Mouse (Mus musculus): ENCODE data around the gene Nek9.
A peak's percentile ranks its signal among the peaks of the same experiment; 100 is the strongest.

Nek9 gene

GRCm38 (mm10) chr12:85348338-85348737 lies 9.2 kb upstream of the Nek9 start:
- DNase-seq (ENCODE audit: extremely low read depth, insufficient read length, low spot score) = no peak

DNA sequence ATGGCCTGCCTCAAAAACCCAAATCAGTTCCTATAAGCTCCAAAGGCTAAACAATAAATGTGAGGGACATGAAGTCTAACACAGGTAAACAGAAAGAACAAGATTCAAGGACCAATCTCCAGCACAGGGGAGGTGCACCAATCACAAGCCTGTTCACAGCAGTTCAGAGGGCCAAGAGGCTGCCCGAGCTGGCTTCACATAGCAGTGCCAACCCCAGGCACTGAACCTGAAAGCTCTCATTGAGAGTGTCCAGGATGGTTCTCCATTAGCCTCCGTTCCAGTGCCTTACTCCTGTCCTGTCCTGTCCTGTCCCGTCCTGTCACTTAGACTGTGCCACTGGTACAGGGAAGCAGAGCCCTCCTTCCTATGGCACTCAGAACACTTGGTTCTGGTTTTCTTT lies 8.0 kb upstream of the Nek9 start:
- no peak for DNase-seq (ENCODE audit: extremely low read depth, insufficient read length, low spot score)

DNA sequence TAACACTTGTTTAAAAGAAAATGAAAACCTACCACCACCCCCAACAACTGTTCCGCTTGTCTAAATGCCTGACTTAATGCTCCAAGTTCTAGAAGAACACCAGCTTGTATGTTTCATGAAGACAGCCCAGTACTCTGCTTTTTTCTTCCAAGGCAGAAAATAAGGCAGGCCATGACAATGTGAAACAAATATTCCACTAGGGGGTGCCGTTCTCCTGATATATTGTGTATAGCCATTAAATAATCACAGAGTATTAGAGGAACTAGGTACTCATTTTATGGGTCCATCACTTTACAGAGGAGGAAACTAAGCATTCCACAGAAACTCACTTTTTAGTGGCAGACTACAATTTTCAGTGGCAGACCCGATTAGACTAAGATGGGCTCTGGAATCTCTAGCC lies 7.2 kb upstream of the Nek9 start:
- no peak for DNase-seq (ENCODE audit: extremely low read depth, insufficient read length, low spot score)

GRCm38 (mm10) chr12:85345559-85345958 lies 6.4 kb upstream of the Nek9 start:
- DNase-seq (ENCODE audit: extremely low read depth, insufficient read length, low spot score) = no peak

- no peak for DNase-seq (ENCODE audit: extremely low read depth, insufficient read length, low spot score)
Observed at GRCm38 (mm10) chr12:85344252-85344651, 5.1 kb upstream of the Nek9 start.

DNA sequence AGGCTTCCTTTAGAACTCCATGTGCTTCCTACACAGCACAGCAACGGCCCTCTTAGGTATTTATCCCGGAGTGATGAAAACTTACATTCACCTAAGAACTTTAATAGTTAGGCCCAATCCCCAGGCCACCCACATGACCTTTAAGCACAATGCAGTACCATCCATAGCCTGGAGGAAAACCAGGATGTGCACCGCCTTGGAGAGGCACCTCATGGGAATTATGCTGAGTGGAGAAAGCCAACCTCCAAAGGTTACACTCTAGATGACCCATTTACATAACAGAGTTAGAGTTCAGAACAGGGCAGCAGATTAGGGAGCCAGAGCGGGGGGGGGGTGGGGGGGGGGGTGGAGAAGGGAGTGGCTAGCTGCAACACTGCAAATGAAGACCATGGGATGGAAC lies 3.1 kb upstream of the Nek9 start:
- DNase-seq (ENCODE audit: extremely low read depth, insufficient read length, low spot score) = no peak

- no peak for DNase-seq (ENCODE audit: extremely low read depth, insufficient read length, low spot score)
Observed at GRCm38 (mm10) chr12:85341131-85341530, 2.0 kb upstream of the Nek9 start.

DNA sequence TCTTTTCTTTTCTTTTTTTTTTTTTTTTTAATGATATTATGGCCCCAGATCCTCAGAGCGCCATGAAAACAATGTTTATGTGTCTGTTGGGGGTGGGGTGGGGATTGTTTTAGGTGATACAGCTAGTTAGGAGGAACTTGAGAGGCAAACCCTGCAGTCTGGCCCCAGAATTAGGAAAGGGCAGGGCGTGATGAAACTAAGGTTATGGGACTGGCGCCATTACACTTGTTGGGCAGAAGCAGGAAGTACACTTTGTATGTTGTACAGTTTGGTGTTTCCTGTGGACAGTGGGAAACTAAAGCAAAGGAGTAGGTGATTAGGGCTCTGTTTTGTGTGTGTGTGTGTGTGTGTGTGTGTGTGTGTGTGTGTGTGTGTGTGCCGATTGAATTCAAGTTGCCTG lies 785 bp upstream of the Nek9 start:
- DNase-seq (ENCODE audit: extremely low read depth, insufficient read length, low spot score) = no peak

- no peak for DNase-seq (ENCODE audit: extremely low read depth, insufficient read length, low spot score)
Observed at GRCm38 (mm10) chr12:85338815-85339214, 347 bp downstream of the Nek9 start.

- no peak for DNase-seq (ENCODE audit: extremely low read depth, insufficient read length, low spot score)
Observed at GRCm38 (mm10) chr12:85337567-85338311, 1.4 kb downstream of the Nek9 start.

- DNase-seq (ENCODE audit: extremely low read depth, insufficient read length, low spot score) = no peak
Observed at GRCm38 (mm10) chr12:85330153-85330552, 9.0 kb downstream of the Nek9 start.

GRCm38 (mm10) chr12:85308651-85309050 lies 30.5 kb downstream of the Nek9 start:
- DNase-seq (ENCODE audit: extremely low read depth, insufficient read length, low spot score) = no peak

GRCm38 (mm10) chr12:85305247-85305892 lies 33.8 kb downstream of the Nek9 start:
- peak; percentile 57 for DNase-seq (ENCODE audit: extremely low read depth, insufficient read length, low spot score)

DNA sequence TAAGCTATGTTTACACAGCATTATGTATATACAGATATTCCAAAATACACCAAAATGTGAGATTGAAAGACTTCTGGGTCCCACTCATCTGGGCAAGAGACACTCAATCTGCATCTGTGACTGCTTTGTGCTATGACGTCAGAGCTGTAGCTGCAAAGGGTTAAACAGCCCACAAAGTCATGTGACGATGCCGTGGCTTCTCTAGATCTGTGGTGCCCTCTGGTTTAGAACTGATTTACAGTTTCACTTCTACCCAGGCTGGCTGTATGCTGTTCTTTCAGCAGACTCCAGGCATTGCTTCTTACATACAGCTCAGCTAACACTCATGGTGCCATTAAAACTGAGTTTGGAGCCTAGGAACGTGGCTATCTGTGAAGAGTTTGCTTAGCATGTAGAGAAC lies 34.4 kb downstream of the Nek9 start:
- DNase-seq (ENCODE audit: extremely low read depth, insufficient read length, low spot score) = no peak

DNA sequence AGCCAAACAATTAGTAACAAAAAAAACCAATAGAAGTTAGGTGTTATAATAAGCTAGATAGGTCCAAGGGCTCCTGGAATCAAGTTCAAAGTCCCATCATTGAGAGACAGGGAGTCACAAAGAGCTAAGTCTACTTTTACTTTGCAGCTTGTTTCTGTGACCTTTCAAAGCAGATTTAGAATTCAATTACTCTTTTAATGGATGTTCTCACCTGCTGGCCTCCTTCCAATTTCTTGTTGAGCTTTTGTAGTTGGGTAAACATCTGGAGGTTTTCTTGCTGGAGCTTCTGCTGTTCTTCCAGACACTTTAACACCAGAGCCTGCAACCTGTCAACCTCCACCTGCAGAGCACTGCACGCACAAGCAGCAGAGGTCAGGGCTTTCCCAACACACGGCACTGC lies 35.9 kb downstream of the Nek9 start:
- no peak for DNase-seq (ENCODE audit: extremely low read depth, insufficient read length, low spot score)

DNA sequence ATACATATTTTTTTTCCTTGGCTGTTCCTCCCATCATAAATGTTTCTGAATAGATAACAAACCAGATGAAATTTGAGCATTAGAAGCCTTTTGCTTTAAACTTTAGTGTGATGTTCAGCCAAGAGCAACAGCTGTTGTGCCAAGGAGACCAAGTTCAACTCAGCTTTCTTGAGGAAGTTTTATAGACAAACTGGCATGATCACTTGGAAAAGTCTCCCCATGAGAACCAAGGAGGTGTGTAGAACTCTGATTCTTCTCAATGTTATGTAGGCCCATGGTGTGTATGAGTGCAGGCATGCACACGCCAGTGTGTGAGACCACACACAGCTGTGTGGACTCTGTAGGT lies 40.4 kb downstream of the Nek9 start:
- DNase-seq (ENCODE audit: extremely low read depth, insufficient read length, low spot score) = no peak

GRCm38 (mm10) chr12:85298127-85298834 lies 40.9 kb downstream of the Nek9 start:
- DNase-seq (ENCODE audit: extremely low read depth, insufficient read length, low spot score) = no peak

- DNase-seq (ENCODE audit: extremely low read depth, insufficient read length, low spot score) = no peak
Observed at GRCm38 (mm10) chr12:85297345-85297997, 41.7 kb downstream of the Nek9 start.

GRCm38 (mm10) chr12:85296915-85297314 lies 42.2 kb downstream of the Nek9 start:
- DNase-seq (ENCODE audit: extremely low read depth, insufficient read length, low spot score) = no peak

- no peak for DNase-seq (ENCODE audit: extremely low read depth, insufficient read length, low spot score)
Observed at GRCm38 (mm10) chr12:85295506-85295905, 43.7 kb downstream of the Nek9 start.

- no peak for DNase-seq (ENCODE audit: extremely low read depth, insufficient read length, low spot score)
Observed at GRCm38 (mm10) chr12:85292906-85293305, 46.3 kb downstream of the Nek9 start.

Measured in 3134 (cell line).